Mouse (Mus musculus): ENCODE data around the gene Astn2.

DNA sequence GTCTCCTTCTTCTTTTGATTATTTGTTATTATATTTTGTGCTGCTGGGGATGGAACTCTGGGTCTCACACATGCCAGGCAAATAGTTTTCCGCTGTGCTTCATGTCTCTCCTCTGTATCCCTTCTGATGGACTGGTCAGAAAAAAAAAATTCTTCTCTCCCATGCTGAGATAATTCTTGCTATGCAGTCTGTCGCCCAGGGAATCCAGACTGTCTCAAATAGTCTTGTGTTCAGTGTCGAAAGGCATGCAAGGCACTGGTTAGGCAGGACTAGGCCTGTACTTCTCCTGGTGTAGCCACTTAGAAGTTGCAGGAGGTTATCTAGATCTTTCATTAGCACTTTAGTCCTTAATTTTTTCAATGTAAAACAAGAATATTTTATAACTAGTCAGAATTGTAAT, 642.8 kb downstream of the Astn2 start:
- TF ChIP-seq CTCF (conservative IDR thresholded peaks at IDR 0.05; ENCODE audit: low read length) (no peak), POU5F1 (IDR thresholded peaks at IDR 0.05; ENCODE audit: borderline replicate concordance, low read length) (no peak), NANOG (IDR thresholded peaks at IDR 0.05; ENCODE audit: borderline replicate concordance, low read length) (no peak)

Data from E14TG2a.4 (cell line).